In genomic region chr5:132758941-132759340, GRCm38 (mm10) we compare ENCODE assay signal across 19 mouse cellular contexts.
DNase-seq lines count a peak whose midpoint lies in the region; ATAC-seq and TF ChIP-seq lines count a peak whose summit lies in the region.
"Had no signal": no experiment of that assay in that cellular context is flagged by ENCODE, and none has a peak within 500 bp of the region (broad histone marks: within the 10 kb centered on the region; RNA-seq: fewer than 3 reads in every experiment).

No protein-coding gene starts in this region.

- peak; percentile 20 for DNase-seq in forebrain, embryonic 14.5 days (ENCODE audit: low spot score)
- DNase-seq in forebrain, embryonic 10.5 days (ENCODE audit: extremely low spot score, low spot score), result no peak
- DNase-seq in heart, adult 11 months, result peak; percentile 50
- DNase-seq in heart, postnatal 36 days, result no peak
- DNase-seq in midbrain, postnatal 0 days (ENCODE audit: low spot score), result peak; percentile 6
- DNase-seq in skeletal muscle tissue, adult 2 months (ENCODE audit: low read depth, low spot score), result peak; percentile 50
- DNase-seq: B cell, adult 2 months; heart, postnatal 10 days; kidney, postnatal 4 days; liver, postnatal 0 days; lung, postnatal 10 days; midbrain, embryonic 14.5 days; right cerebral cortex, postnatal 14 days had no signal

- H3K27me3 ChIP-seq in forebrain, embryonic 14.5 days (replicated peaks; ENCODE audit: control insufficient read depth, insufficient read depth, low read length), result no peaks in the 10 kb centered on the region
- no peaks in the 10 kb centered on the region for H3K27me3 ChIP-seq in forebrain, embryonic 10.5 days (ENCODE audit: poor library complexity, severe bottlenecking)
- H3K27me3 ChIP-seq in midbrain, postnatal 0 days (ENCODE audit: insufficient read depth, low read length), result no peaks in the 10 kb centered on the region
- no peaks in the 10 kb centered on the region for H3K27me3 ChIP-seq in midbrain, embryonic 16.5 days (ENCODE audit: control insufficient read depth, insufficient read depth, low read depth, low read length)
- H3K27me3 ChIP-seq: forebrain, embryonic 12.5 days; hindbrain, embryonic 13.5 days; neural tube, embryonic 15.5 days had no signal

- WGBS in forebrain, embryonic 14.5 days, result 72% methylated on average over 10 of the region's 10 CpGs
- WGBS in forebrain, embryonic 10.5 days, result 88% methylated on average over 10 of the region's 10 CpGs
- WGBS in midbrain, postnatal 0 days, result 81% methylated on average over 10 of the region's 10 CpGs
- WGBS in midbrain, embryonic 16.5 days, result 89% methylated on average over 10 of the region's 10 CpGs

- no peak overlapping the region for H3K9ac ChIP-seq in forebrain, embryonic 14.5 days (ENCODE audit: low read length)
- no peak overlapping the region for H3K9ac ChIP-seq in midbrain, postnatal 0 days (replicated peaks; ENCODE audit: low read length, poor library complexity, severe bottlenecking)
- H3K9ac ChIP-seq in midbrain, embryonic 16.5 days (ENCODE audit: low read depth, low read length), result no peak overlapping the region
- H3K9ac ChIP-seq: forebrain, embryonic 12.5 days; hindbrain, embryonic 13.5 days; liver, postnatal 0 days; neural tube, embryonic 15.5 days had no signal

- no peaks in the 10 kb centered on the region for H3K4me1 ChIP-seq in forebrain, embryonic 14.5 days (ENCODE audit: control insufficient read depth, insufficient read depth, low read length)
- peaks cover 4% of the 10 kb centered on the region for H3K4me1 ChIP-seq in forebrain, embryonic 10.5 days
- H3K4me1 ChIP-seq in midbrain, postnatal 0 days (ENCODE audit: insufficient read depth, low read length), result no peaks in the 10 kb centered on the region
- H3K4me1 ChIP-seq in midbrain, embryonic 16.5 days (ENCODE audit: control insufficient read depth, insufficient read depth, low read length), result no peaks in the 10 kb centered on the region
- H3K4me1 ChIP-seq: forebrain, embryonic 12.5 days; hindbrain, embryonic 13.5 days; neural tube, embryonic 15.5 days had no signal

- no peak for ATAC-seq in forebrain, embryonic 14.5 days
- no peak for ATAC-seq in midbrain, postnatal 0 days (ENCODE audit: low FRiP score)
- no peak for ATAC-seq in midbrain, embryonic 16.5 days
- ATAC-seq: liver, postnatal 0 days had no signal

- no peaks in the 10 kb centered on the region for H3K36me3 ChIP-seq in forebrain, embryonic 14.5 days (ENCODE audit: control insufficient read depth, insufficient read depth, low read length)
- no peaks in the 10 kb centered on the region for H3K36me3 ChIP-seq in forebrain, embryonic 10.5 days (replicated peaks)
- no peaks in the 10 kb centered on the region for H3K36me3 ChIP-seq in midbrain, postnatal 0 days (ENCODE audit: insufficient read depth, low read length)
- no peaks in the 10 kb centered on the region for H3K36me3 ChIP-seq in midbrain, embryonic 16.5 days (ENCODE audit: control insufficient read depth, insufficient read depth, low read length)
- H3K36me3 ChIP-seq: embryonic facial prominence, embryonic 10.5 days; forebrain, embryonic 12.5 days; hindbrain, embryonic 13.5 days; neural tube, embryonic 15.5 days had no signal

- TF ChIP-seq CTCF in midbrain, postnatal 0 days (IDR thresholded peaks at IDR 0.05), result no peak

- no peak overlapping the region for H3K4me2 ChIP-seq in forebrain, embryonic 14.5 days (ENCODE audit: low read length)
- no peak overlapping the region for H3K4me2 ChIP-seq in midbrain, postnatal 0 days (ENCODE audit: low read depth, low read length, poor library complexity, severe bottlenecking)
- H3K4me2 ChIP-seq in midbrain, embryonic 16.5 days (ENCODE audit: low read length), result no peak overlapping the region
- H3K4me2 ChIP-seq: forebrain, embryonic 12.5 days; heart, embryonic 11.5 days; hindbrain, embryonic 13.5 days; neural tube, embryonic 15.5 days had no signal

- intact Hi-C loops in heart, postnatal 36 days (cut with DNase I), result no loop called here

- H3K4me3 ChIP-seq in forebrain, embryonic 14.5 days (ENCODE audit: low read depth, low read length), result no peak overlapping the region
- no peak overlapping the region for H3K4me3 ChIP-seq in forebrain, embryonic 10.5 days
- H3K4me3 ChIP-seq in midbrain, postnatal 0 days (ENCODE audit: low read depth, low read length), result no peak overlapping the region
- no peak overlapping the region for H3K4me3 ChIP-seq in midbrain, embryonic 16.5 days (ENCODE audit: low read depth, low read length)
- H3K4me3 ChIP-seq: embryonic facial prominence, embryonic 10.5 days; forebrain, embryonic 12.5 days; hindbrain, embryonic 13.5 days; neural tube, embryonic 15.5 days had no signal

- H3K27ac ChIP-seq in forebrain, embryonic 14.5 days (ENCODE audit: low read depth, low read length), result no peak overlapping the region
- H3K27ac ChIP-seq in forebrain, embryonic 10.5 days, result no peak overlapping the region
- H3K27ac ChIP-seq in midbrain, postnatal 0 days (ENCODE audit: low read depth, low read length), result no peak overlapping the region
- no peak overlapping the region for H3K27ac ChIP-seq in midbrain, embryonic 16.5 days (ENCODE audit: low read length)
- H3K27ac ChIP-seq: embryonic facial prominence, embryonic 10.5 days; forebrain, embryonic 12.5 days; hindbrain, embryonic 13.5 days; neural tube, embryonic 15.5 days had no signal

- no peaks in the 10 kb centered on the region for H3K9me3 ChIP-seq in forebrain, embryonic 14.5 days (replicated peaks; ENCODE audit: control insufficient read depth, low read length)
- H3K9me3 ChIP-seq in forebrain, embryonic 10.5 days, result no peaks in the 10 kb centered on the region
- H3K9me3 ChIP-seq in midbrain, postnatal 0 days (ENCODE audit: low read length), result no peaks in the 10 kb centered on the region
- no peaks in the 10 kb centered on the region for H3K9me3 ChIP-seq in midbrain, embryonic 16.5 days (replicated peaks; ENCODE audit: control insufficient read depth, low read length, poor library complexity, severe bottlenecking)
- H3K9me3 ChIP-seq: embryonic facial prominence, embryonic 10.5 days; forebrain, embryonic 12.5 days; hindbrain, embryonic 13.5 days; neural tube, embryonic 15.5 days had no signal

Comparison
In these comparisons a context has a peak if more than half of its experiments do, and no peak if none do; other contexts are left out.
1. DNase-seq: peak in forebrain, embryonic 14.5 days (single experiment), heart, adult 11 months (single experiment), midbrain, postnatal 0 days (single experiment) and skeletal muscle tissue, adult 2 months (single experiment); none in forebrain, embryonic 10.5 days (single experiment) and heart, postnatal 36 days (0 of 2).